Mouse (Mus musculus): ENCODE data around the gene Hoxb8. TPM values are rescaled to one million over a fixed set of nuclear protein-coding genes. Genes with fewer than 3 reads are reported as not detected.

The Hoxb8 gene
- polyA plus RNA-seq, 1 experiment from 2014 or later: not detected

DNA sequence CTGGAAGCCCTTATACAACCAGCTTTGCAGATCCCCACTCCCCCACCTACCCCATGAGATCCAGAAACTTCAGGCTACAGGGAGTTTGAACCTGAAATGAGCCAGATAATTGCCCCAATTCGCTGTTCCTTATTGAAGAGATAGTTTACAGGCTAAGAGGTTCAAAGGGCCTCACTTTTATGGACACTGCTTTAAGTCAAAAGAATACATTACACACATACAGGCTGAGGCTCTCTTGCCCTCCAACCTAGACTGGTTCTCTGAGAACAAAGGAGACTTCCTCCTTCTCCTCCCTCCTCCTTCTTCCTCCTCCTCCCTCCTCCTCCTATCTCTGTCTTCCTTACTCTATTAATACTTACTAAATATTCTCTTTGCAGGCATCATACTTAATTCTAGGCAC is 22.2 kb upstream of the Hoxb8 start:
- Histone ChIP-seq H3K4me2 (replicated peaks) (no peak overlapping the region), H3K36me3 (no peaks in the 10 kb centered on the region), H3K27ac (replicated peaks) (no peak overlapping the region), H3K4me1 (no peaks in the 10 kb centered on the region; the same call in 1 of the 2 replicates), H3K9ac (replicated peaks) (no peak overlapping the region), H3K9me3 (no peaks in the 10 kb centered on the region), H3K4me3 (no peak overlapping the region), H3K27me3 (peaks cover 100% of the 10 kb centered on the region)
- 5% methylated on average over 1 of the region's 1 CpGs for WGBS
- ATAC-seq (ENCODE audit: low FRiP score, low read depth): no peak

- WGBS: 1% methylated on average over 23 of the region's 23 CpGs
- Histone ChIP-seq H3K27ac (replicated peaks) (no peak overlapping the region), H3K4me1 (no peaks in the 10 kb centered on the region; the same call in 1 of the 2 replicates), H3K4me2 (replicated peaks) (no peak overlapping the region), H3K9me3 (no peaks in the 10 kb centered on the region), H3K4me3 (no peak overlapping the region), H3K36me3 (no peaks in the 10 kb centered on the region), H3K27me3 (peaks cover 100% of the 10 kb centered on the region), H3K9ac (replicated peaks) (no peak overlapping the region)
- no peak for ATAC-seq (ENCODE audit: low FRiP score, low read depth)
Observed at GRCm38 (mm10) chr11:96260310-96260970, 21.3 kb upstream of the Hoxb8 start.

- H3K27me3 ChIP-seq: peaks cover 100% of the 10 kb centered on the region
- 1% methylated on average over 24 of the region's 24 CpGs for WGBS
- ATAC-seq (ENCODE audit: low FRiP score, low read depth): no peak
- no peaks in the 10 kb centered on the region for H3K9me3 ChIP-seq
- no peaks in the 10 kb centered on the region; the same call in 1 of the 2 replicates for H3K4me1 ChIP-seq
- no peak overlapping the region for H3K4me3 ChIP-seq
- no peak overlapping the region for H3K4me2 ChIP-seq (replicated peaks)
- H3K36me3 ChIP-seq: no peaks in the 10 kb centered on the region
- no peak overlapping the region for H3K27ac ChIP-seq (replicated peaks)
- H3K9ac ChIP-seq (replicated peaks): no peak overlapping the region
Observed at GRCm38 (mm10) chr11:96261323-96261890, 20.3 kb upstream of the Hoxb8 start.

DNA sequence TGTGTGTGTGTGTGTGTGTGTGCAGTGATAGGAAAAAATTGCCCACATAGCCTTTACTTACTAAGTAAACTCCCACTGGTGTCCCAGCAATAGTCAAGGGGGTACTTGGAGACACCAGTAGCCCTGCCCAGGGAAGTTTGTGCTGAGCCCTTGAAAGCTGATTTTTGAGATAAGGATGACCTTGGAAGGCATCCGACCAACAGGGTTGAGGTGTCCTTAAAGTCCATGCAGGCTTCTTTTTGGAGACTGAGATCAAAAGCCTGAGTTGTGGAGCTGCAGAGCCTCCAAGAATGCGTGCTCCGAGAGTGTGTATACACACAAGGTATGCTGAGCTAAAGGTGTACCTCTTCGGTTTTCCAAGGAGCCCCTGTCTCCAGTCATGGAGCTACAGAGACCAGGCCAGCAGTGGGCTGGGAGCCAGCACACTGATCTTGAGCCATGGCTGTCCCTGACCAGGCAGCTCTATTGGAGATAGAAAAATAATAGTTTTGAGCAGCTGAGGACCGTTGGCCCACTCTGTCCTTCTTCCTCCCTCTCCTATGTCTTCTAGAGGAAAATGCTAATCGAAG is 19.4 kb upstream of the Hoxb8 start:
- no peak overlapping the region for H3K4me3 ChIP-seq
- ATAC-seq (ENCODE audit: low FRiP score, low read depth): no peak
- H3K27me3 ChIP-seq: peaks cover 100% of the 10 kb centered on the region
- no peaks in the 10 kb centered on the region for H3K36me3 ChIP-seq
- H3K4me1 ChIP-seq: no peaks in the 10 kb centered on the region; the same call in 1 of the 2 replicates
- no peak overlapping the region for H3K4me2 ChIP-seq (replicated peaks)
- no peak overlapping the region for H3K9ac ChIP-seq (replicated peaks)
- 16% methylated on average over 6 of the region's 6 CpGs for WGBS
- no peak overlapping the region for H3K27ac ChIP-seq (replicated peaks)
- H3K9me3 ChIP-seq: no peaks in the 10 kb centered on the region

DNA sequence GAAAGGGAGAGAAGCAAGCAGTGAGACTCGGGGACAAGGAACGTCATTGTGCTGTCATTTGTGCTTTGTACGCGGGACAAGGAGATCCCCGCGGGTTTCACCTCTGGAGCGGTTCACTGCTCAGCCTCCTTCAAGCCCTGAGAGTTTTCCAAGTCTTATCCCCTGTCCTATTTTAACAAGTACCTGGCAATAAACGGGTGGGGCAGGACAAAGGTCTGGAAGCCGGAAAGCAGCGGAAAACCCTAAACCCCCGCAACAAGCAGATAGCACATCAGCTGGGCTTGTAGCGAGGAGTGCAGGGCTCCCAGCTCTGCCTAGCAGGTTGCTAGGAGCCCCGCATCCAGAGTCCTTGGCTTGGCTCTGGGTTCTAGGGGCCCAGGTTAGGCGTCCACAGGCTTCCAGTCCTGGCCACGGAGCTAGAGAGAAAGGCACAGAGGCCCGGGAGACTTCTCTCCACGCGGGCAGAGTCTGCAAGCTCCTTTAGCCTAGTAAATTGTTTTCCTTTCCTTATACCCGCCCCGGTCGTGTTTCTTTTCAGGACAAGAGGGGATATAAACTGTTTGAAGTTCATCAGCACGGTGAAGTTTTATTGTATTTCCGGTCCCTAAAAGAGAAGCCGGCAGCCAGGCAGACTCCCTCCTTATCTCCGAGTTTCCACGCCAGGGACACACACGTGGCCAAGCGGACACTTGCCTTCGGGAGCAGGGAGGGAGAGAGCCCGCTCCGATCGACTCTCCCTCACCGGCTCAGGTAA is 17.9 kb upstream of the Hoxb8 start:
- ATAC-seq (ENCODE audit: low FRiP score, low read depth): no peak
- Histone ChIP-seq H3K27ac (replicated peaks) (no peak overlapping the region), H3K36me3 (no peaks in the 10 kb centered on the region), H3K4me3 (no peak overlapping the region), H3K9ac (replicated peaks) (no peak overlapping the region), H3K27me3 (peaks cover 96% of the 10 kb centered on the region), H3K4me2 (replicated peaks) (no peak overlapping the region), H3K4me1 (no peaks in the 10 kb centered on the region; the same call in 1 of the 2 replicates), H3K9me3 (no peaks in the 10 kb centered on the region)
- under 1% methylated on average over 33 of the region's 33 CpGs for WGBS

GRCm38 (mm10) chr11:96264390-96265020 is 17.2 kb upstream of the Hoxb8 start:
- Histone ChIP-seq H3K9me3 (no peaks in the 10 kb centered on the region), H3K36me3 (no peaks in the 10 kb centered on the region), H3K9ac (replicated peaks) (no peak overlapping the region), H3K4me1 (no peaks in the 10 kb centered on the region; the same call in 1 of the 2 replicates), H3K4me3 (no peak overlapping the region), H3K4me2 (replicated peaks) (no peak overlapping the region), H3K27ac (replicated peaks) (no peak overlapping the region), H3K27me3 (peaks cover 96% of the 10 kb centered on the region)
- under 1% methylated on average over 8 of the region's 8 CpGs for WGBS
- ATAC-seq (ENCODE audit: low FRiP score, low read depth): no peak

- no peaks in the 10 kb centered on the region for H3K4me1 ChIP-seq
- ATAC-seq (ENCODE audit: low FRiP score, low read depth): no peak
- H3K27me3 ChIP-seq: peaks cover 96% of the 10 kb centered on the region
- H3K9ac ChIP-seq (replicated peaks): no peak overlapping the region
- H3K4me2 ChIP-seq (replicated peaks): no peak overlapping the region
- H3K27ac ChIP-seq (replicated peaks): no peak overlapping the region
- no peak overlapping the region for H3K4me3 ChIP-seq
- WGBS: under 1% methylated on average over 7 of the region's 7 CpGs
- no peaks in the 10 kb centered on the region for H3K9me3 ChIP-seq
- no peaks in the 10 kb centered on the region for H3K36me3 ChIP-seq
Observed at GRCm38 (mm10) chr11:96265954-96266353, 15.8 kb upstream of the Hoxb8 start.

DNA sequence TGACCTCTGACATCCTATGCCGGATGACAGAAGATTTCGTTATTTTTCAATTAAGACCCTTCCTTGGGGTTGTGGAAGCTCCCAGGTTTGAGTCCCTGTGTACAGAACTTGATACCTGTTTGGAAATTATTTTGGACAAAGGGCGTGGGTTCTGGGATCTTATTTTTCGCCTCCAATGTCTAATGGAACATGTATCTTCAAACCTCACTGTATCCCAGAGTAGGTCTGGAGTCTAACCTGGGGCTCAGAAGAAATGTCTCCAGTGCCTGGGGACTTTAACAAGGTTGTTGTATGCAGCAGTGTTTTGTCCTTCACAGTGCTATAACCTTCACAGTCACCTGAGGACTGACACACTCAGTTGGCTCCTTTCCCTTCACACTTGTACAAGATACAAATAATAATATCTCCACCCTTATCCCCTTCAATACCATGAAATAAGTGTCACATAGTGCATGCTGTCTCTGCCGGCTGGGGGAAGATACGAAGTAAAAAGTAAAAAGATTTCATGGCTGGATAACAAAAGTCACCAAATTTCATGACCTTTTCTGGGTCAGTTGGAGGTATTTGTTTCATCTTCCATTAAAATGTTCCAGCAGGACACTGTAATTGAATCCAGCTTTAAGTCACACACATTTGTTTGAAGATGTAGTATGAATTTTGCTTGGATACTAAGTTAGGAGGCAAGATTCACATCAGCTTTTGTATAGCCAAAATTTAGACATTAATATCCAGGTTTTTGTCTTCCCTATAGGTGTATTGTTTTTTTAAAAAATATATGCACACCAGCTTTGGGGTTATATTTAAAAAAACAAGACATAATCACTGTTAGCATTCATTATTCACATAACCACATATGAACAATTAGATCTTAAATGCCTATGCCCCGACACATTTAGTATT is 14.4 kb upstream of the Hoxb8 start:
- no peak overlapping the region for H3K27ac ChIP-seq (replicated peaks)
- no peak for ATAC-seq (ENCODE audit: low FRiP score, low read depth)
- no peak overlapping the region for H3K9ac ChIP-seq (replicated peaks)
- no peak overlapping the region for H3K4me3 ChIP-seq
- H3K9me3 ChIP-seq: no peaks in the 10 kb centered on the region
- peaks cover 96% of the 10 kb centered on the region for H3K27me3 ChIP-seq
- 12% methylated on average over 7 of the region's 7 CpGs for WGBS
- H3K36me3 ChIP-seq: no peaks in the 10 kb centered on the region
- H3K4me2 ChIP-seq (replicated peaks): no peak overlapping the region
- H3K4me1 ChIP-seq: 0 out of 2 replicates have a peak, but pooled peaks cover 3% of the 10 kb centered on the region

DNA sequence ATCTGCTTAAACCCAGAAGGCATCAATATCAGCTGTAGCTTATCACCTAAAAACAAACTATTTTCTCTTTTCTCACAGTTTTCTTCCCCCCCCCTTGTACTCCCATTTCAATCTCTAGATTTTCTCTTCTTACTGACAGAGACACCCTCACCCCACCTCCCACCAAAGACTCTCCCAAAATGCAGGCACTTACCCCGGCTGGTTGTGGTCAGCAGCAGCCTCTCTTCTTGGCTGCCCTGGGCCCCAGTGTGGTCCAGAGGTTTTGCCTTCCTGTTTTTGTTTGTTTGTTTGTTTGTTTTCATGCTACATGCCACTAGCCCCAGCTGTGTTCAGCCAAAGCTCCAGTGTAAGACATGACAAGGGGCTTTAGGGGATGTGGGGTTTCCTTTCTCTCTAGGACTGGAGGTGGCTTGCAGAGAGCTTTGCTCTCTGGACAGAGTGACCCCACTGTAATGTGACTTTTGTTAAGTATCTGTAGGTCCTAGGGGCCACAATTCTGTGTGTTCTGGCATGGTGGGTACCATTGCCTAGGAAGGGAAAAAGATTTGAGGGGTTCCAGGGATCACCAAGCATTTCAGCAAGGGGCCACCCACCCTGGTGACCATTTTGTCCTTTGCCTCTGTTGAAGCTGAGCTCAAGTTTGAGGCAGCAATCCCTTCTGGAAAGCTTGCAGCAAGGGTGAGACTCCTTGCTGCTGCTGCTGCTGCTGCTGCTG is 13.5 kb upstream of the Hoxb8 start:
- Histone ChIP-seq H3K4me1 (0 out of 2 replicates have a peak, but pooled peaks cover 7% of the 10 kb centered on the region), H3K4me3 (no peak overlapping the region), H3K36me3 (no peaks in the 10 kb centered on the region), H3K9me3 (no peaks in the 10 kb centered on the region), H3K4me2 (replicated peaks) (no peak overlapping the region), H3K27ac (replicated peaks) (no peak overlapping the region), H3K27me3 (peaks cover 96% of the 10 kb centered on the region), H3K9ac (replicated peaks) (no peak overlapping the region)
- 4% methylated on average over 1 of the region's 1 CpGs for WGBS
- ATAC-seq (ENCODE audit: low FRiP score, low read depth): no peak

DNA sequence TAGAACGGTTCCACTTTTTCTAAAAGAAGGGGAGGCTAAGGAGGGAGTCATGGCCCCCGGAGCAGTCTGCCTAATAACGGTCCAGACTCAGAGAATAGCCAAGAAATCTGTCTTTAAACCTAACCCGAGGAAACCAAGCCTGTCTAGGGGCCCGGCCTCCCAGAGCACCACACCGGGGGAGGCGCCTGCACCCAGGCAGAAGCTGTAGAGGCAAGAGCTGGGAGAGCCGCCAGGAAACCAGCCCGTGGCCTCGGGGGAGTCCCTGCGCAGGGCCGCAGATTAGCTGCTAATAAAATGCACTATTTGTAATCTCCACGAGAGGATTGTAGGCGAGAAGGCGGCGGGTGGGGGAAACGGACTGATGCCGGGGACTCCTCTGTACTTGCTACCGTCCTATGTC is 11.8 kb upstream of the Hoxb8 start:
- ATAC-seq (ENCODE audit: low FRiP score, low read depth): no peak
- no peak overlapping the region for H3K9ac ChIP-seq (replicated peaks)
- WGBS: under 1% methylated on average over 19 of the region's 19 CpGs
- H3K27ac ChIP-seq (replicated peaks): no peak overlapping the region
- peaks cover 96% of the 10 kb centered on the region for H3K27me3 ChIP-seq
- no peaks in the 10 kb centered on the region for H3K9me3 ChIP-seq
- no peak overlapping the region for H3K4me2 ChIP-seq (replicated peaks)
- 0 out of 2 replicates have a peak, but pooled peaks cover 7% of the 10 kb centered on the region for H3K4me1 ChIP-seq
- no peak overlapping the region for H3K4me3 ChIP-seq
- no peaks in the 10 kb centered on the region for H3K36me3 ChIP-seq

Data from midbrain, embryonic 12.5 days (tissue).